Mouse (Mus musculus) liver (tissue): Measurements from ENCODE around the gene Gjd2.

Experiments
- DNase-seq: peaks from one replicate; pipeline ENCODE4 v3.0.0-alpha.2; 2020; ENCODE audit warnings: mixed read lengths

Gene Gjd2

DNA sequence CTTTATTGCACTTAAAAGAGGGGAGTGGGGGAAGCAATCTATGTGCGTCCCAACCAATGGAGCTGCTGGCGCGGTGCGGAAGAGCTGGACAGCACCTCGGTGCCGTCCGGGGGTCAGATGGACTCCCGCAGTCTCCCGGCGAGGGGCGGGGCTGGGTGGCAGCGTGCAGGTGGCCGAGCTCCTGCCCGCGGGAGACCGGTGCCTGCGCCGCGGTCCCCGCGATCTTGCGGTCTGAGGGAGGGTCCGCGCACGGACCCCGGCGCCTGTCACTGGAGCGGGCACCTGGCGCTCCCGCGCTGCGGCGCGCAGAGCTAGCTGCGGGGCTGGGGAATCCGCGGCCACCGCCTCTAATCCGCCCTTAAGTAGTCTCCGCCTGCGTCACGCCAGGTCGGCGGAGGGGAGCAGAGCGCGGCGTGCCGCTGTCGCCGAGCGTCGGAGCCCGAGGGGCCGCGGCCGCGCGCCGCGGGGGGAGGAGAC, at the start of gene Gjd2:
Gene Gjd2 (minus strand): TSS at position 325 of the 477 bp plus-strand sequence.
- no peak for DNase-seq

- DNase-seq: no peak
These were observed 46.7 kb upstream of the Gjd2 start for GRCm38 (mm10) chr2:114060071-114060591.

- DNase-seq: no peak
These were observed 46.2 kb upstream of the Gjd2 start for GRCm38 (mm10) chr2:114059608-114060007.

- no peak for DNase-seq
These were observed 44.9 kb upstream of the Gjd2 start for GRCm38 (mm10) chr2:114058226-114058796.

- DNase-seq: peak; percentile 5
These were observed 44.0 kb upstream of the Gjd2 start for GRCm38 (mm10) chr2:114057303-114057853.

DNA sequence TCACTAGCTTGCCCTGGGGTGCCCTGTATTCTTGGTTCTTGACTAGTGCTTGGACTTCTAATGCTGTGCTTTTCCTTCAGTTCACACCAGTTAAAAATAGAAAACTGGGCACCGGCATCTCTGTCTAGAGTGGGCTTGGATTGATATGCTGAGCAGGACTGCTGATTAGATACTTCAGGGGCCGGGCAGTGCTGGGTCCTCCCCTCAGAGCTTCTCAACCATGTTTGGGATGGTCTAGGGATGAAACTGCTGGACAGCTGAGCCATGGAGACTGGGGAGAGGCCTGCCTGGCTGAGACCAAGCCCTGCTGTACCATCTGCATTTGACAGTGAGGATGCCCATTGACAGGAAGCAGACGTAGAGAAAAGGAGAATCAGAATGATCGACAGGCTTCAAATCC, 40.7 kb upstream of the Gjd2 start:
- DNase-seq: no peak

DNA sequence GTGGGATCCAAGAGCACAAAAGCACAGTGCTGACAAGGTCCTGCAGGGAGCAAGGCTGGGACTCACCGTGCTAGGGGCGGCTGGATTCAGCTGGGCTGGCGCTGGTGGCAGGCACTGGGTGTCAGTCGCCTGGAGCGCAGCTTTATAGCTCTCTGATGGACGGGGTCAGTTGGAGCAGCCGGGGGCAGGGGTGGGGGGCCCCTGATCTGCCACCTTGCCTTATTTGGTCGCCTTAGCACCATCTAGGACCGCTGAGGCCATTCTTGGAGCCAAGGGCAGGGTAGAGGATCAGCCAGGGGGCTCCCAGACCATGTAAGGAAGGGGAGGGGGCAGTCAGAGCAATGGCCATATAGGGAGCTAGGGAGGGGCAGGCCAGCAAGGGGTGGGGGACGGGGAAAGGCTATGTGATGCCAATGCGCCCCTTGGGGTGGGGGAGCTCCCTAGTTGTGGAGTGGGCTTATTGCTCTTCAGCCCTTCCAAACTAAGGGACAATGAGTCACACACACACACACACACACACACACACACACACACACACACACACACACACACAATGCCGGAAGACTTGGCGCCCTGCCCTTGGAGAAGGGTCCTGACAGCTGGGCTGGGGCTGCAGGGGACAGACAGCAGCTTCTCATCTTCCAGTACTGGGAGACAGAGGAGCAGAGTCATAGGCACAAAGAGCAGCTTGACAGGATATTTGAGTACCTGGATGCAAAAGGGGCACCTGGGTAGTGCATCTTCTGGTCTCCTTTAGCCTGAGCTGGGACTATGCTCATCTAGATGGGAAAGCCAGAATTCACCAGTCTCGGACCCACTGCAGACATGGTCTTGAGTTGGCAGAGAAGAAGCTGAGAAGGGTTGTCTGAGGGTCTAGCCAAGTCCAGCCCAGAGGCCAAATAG, 39.5 kb upstream of the Gjd2 start, which contains the start of gene Actc1:
Gene Actc1 (minus strand): TSS at position 853 of the 903 bp plus-strand sequence.
- DNase-seq: peak; percentile 7

- DNase-seq: no peak
These were observed 38.4 kb upstream of the Gjd2 start for GRCm38 (mm10) chr2:114051871-114052241.

GRCm38 (mm10) chr2:114051111-114051870, 37.9 kb upstream of the Gjd2 start:
- DNase-seq: no peak

- no peak for DNase-seq
These were observed 36.7 kb upstream of the Gjd2 start for GRCm38 (mm10) chr2:114050150-114050549.

GRCm38 (mm10) chr2:114049372-114049771, 36.0 kb upstream of the Gjd2 start:
- DNase-seq: no peak

DNA sequence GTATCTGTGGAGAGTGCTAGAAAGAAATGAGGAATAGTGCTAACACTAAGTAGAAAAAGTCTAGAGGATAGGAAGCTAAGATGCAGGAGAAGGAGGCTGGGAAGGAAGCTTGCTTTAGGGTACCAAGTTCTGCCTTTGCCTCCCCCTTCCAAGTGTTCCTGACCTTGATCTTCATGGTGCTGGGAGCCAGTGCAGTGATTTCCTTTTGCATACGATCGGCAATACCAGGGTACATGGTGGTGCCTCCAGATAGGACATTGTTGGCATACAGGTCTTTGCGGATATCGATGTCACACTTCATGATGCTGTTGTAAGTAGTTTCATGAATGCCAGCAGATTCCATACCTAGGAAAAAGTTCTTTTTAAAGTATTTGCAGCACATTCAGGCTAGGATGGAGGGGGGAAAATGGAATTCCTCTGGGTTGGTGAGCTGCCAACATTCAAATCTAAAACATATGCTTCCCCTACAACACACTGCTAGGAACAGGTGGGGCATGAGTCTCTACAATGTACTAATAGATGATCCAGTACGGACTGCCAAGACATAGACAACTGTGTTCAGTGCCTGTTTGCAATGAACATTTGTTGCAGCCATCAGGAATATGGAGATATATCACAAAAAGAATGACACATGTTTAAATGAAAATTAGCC, 34.7 kb upstream of the Gjd2 start:
- no peak for DNase-seq

DNA sequence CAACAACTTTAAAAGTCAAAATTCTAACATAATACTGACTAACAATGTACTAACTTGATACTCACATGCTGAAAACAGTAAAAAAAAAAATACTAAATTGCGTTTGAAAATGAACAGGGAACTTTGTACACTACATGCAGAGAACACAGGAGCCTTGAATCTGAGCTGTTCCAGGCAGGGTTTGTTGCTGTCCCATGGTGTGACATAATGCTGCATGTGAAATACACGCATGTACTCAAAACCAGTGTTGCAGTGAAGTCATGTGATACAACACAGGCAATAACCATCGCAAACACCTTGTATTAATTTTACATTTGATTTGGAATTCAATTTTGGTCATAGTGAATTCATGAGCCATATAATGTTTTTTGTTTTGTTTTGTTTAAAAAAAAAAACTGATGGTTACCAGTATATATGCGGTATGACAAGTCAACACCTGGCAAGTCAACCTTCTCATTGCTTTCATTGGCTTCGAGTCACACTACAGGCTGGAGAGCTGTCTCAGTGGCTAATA, 32.8 kb upstream of the Gjd2 start:
- no peak for DNase-seq

DNA sequence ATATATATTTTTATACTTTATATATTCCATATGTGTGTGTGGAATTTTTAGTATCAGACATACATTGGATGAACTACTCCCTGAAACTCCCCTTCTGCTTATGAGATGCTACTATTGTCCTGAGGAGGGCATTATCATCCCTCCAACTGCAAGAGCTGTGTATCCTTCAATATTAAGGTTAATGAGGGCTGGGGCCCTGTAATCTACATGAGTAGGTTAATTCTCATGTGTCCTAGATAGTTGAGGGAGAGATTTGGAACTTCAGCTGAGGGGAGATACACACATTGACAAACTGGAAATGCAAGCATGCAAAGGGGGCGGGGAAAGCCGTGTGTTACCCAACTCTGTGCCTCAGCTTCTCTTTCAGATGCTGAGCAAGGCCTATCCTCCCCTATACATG, 24.5 kb upstream of the Gjd2 start:
- no peak for DNase-seq

- DNase-seq: no peak
These were observed 18.8 kb upstream of the Gjd2 start for GRCm38 (mm10) chr2:114032259-114032658.

DNA sequence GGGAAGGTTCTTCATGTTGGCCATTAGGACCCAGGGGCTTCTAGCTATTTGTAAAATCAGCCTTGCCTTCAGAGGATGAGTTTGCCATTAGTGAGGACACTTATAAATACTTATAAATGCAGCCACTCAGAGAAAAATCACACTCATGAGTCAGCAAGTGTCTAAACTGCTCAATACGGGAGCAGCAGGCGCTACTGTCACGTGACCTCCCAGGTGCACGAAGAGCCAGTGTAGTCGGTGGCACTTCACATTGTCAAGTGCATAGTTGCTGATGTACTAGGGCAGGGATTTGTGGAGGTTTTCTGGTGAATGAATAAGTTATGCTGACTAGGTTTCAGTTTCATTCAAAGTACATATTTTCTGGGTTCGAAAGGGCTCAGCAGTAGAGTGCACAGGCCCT, 10.0 kb upstream of the Gjd2 start:
- DNase-seq: no peak

- DNase-seq: no peak
These were observed 6.8 kb upstream of the Gjd2 start for GRCm38 (mm10) chr2:114020210-114020563.

GRCm38 (mm10) chr2:114019474-114020209, 6.2 kb upstream of the Gjd2 start:
- DNase-seq: no peak

- no peak for DNase-seq
These were observed 4.7 kb upstream of the Gjd2 start for GRCm38 (mm10) chr2:114018136-114018535.

DNA sequence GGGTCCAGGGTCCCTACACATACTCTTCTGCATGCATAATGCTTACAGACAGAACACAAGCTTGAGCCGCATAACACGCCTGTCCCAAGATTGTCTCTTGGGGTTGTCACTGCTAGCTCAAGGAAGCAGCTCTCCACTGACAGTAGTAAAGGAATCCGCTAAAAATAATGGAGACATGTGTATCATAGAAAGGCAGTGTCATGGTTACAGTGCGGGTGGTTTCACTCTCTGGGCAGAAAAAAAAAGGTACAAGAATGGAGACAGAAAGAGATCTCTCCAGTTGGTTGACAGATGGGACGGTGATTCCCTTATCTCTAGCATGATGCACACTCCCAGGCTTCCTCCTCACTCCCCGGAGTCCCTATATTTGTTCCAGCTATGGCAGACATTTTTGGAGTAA, 1.4 kb upstream of the Gjd2 start:
- DNase-seq: no peak

- DNase-seq: no peak
These were observed 427 bp upstream of the Gjd2 start for GRCm38 (mm10) chr2:114013846-114014245.
